Mouse (Mus musculus): ENCODE results near the gene Cd82. TPM values are rescaled to one million over a fixed set of nuclear protein-coding genes. Genes with fewer than 3 reads are reported as not detected.

The Cd82 gene
- polyA plus RNA-seq, 1 experiment from 2014 or later, result 22.4 TPM

DNA sequence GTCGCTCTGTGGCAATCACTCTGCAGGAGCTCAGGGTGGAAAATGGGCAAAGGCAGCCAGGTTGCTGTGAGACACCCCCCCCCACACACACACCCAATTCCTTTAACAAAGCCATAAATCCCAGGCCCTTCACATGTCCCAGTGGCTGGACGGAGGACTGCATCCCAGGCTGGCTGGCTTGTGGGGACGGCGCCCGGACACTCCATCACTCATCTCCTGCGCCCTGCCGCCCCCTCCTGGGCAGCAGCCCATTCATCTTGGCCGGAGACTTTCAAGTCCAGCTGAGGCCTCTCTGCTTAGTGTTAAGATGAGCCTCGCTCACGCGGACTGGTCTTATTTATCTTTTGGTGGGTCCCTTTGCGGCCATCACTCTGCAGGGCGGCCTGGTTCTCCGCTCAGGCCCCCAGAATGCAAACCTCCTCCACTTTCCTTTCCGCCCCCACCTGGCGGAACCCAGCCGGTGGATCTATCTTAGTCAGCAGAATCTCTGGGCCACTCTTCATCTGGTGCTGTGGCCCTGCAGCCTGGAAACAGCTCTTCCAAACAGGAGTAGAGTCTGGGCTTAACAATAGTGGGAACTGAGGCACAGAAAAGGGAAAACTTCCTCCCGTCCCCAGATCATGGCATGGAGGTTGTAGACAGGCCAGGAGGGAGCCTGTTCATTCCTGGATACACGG lies 26.1 kb upstream of the Cd82 start:
- no peak overlapping the region for H3K4me3 ChIP-seq (replicated peaks)
- no peaks in the 10 kb centered on the region for H3K36me3 ChIP-seq
- peaks cover 4% of the 10 kb centered on the region; the same call in 1 of the 2 replicates for H3K27me3 ChIP-seq (replicated peaks)
- no peaks in the 10 kb centered on the region for H3K9me3 ChIP-seq (replicated peaks)
- no peak overlapping the region for H3K9ac ChIP-seq (replicated peaks)
- WGBS, result 29% methylated on average over 19 of the region's 19 CpGs
- H3K4me1 ChIP-seq, result peaks cover 12% of the 10 kb centered on the region
- H3K27ac ChIP-seq (replicated peaks), result no peak overlapping the region
- H3K4me2 ChIP-seq, result no peak overlapping the region
- no peak for ATAC-seq (ENCODE audit: low FRiP score)

GRCm38 (mm10) chr2:93485459-93485858 lies 22.5 kb upstream of the Cd82 start:
- Histone ChIP-seq H3K4me2 (no peak overlapping the region), H3K9ac (replicated peaks) (no peak overlapping the region), H3K4me1 (peaks cover 13% of the 10 kb centered on the region), H3K9me3 (replicated peaks) (no peaks in the 10 kb centered on the region), H3K36me3 (no peaks in the 10 kb centered on the region), H3K27me3 (replicated peaks) (peaks cover 4% of the 10 kb centered on the region; the same call in 1 of the 2 replicates), H3K4me3 (replicated peaks) (no peak overlapping the region), H3K27ac (replicated peaks) (no peak overlapping the region)
- ATAC-seq (ENCODE audit: low FRiP score), result no peak
- 58% methylated on average over 9 of the region's 9 CpGs for WGBS

DNA sequence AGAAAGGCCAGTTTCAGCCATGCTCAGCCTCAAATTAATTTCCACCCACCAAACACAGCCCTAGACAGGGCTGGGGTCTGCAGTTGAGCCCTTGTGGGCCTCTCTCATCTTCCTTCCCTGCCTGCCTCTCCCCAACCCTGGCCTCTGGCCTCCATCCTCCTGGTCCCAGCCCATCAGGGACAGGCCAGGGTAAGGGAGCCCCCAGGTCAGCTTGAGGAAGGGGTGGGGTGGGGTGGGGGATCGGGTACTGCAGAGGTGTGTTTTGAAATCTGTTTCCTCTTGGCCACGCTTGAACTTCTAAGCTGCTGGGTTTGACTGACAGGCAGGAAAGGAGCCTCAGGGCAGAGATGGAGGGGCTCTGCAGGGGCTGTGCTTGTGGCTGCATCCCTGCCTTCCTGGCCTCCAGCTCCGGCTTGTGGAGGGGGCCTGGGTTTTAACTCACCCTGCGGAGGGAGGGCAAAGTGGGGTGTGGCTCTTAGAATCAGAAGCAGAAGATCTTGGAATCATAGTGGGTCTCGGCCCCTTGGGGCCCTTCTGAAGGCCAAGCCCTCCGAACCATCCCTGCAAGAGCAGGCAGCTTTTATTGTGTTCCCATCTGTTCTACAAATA lies 19.2 kb upstream of the Cd82 start:
- WGBS, result 58% methylated on average over 6 of the region's 6 CpGs
- H3K4me1 ChIP-seq, result peaks cover 6% of the 10 kb centered on the region; the same call in 1 of the 2 replicates
- no peak overlapping the region for H3K4me2 ChIP-seq
- no peak overlapping the region for H3K9ac ChIP-seq (replicated peaks)
- H3K36me3 ChIP-seq, result no peaks in the 10 kb centered on the region
- H3K9me3 ChIP-seq (replicated peaks), result no peaks in the 10 kb centered on the region
- 0 out of 2 replicates have a peak, but pooled peaks cover 2% of the 10 kb centered on the region for H3K27me3 ChIP-seq (replicated peaks)
- ATAC-seq (ENCODE audit: low FRiP score), result no peak
- no peak overlapping the region for H3K27ac ChIP-seq (replicated peaks)
- H3K4me3 ChIP-seq (replicated peaks), result no peak overlapping the region

DNA sequence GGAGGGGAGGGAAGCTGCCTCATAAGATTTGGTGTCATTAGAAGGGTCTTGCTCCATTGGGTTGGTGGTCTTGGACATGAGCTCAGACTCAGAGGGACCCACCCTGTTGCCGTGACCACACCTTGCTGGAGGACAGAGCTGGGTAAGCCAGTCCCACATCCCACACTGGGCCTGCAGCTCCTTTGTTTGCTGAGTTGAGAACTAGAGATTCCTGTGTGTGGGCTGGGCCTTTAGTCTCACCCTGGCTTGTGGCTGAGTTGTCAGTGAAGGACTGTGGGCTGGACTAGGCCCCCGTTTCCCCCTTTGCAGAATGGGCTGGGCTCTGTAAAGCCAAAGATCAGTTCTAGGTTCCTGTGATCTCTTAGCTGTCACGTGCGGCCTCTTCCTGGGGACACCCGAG lies 15.8 kb upstream of the Cd82 start:
- H3K27me3 ChIP-seq (replicated peaks), result peaks cover 15% of the 10 kb centered on the region; the same call in 1 of the 2 replicates
- no peak overlapping the region for H3K27ac ChIP-seq (replicated peaks)
- 78% methylated on average over 5 of the region's 5 CpGs for WGBS
- no peak for ATAC-seq (ENCODE audit: low FRiP score)
- no peak overlapping the region for H3K4me3 ChIP-seq (replicated peaks)
- no peaks in the 10 kb centered on the region for H3K36me3 ChIP-seq
- no peaks in the 10 kb centered on the region for H3K9me3 ChIP-seq (replicated peaks)
- peaks cover 6% of the 10 kb centered on the region; the same call in 1 of the 2 replicates for H3K4me1 ChIP-seq
- H3K4me2 ChIP-seq, result no peak overlapping the region
- no peak overlapping the region for H3K9ac ChIP-seq (replicated peaks)

GRCm38 (mm10) chr2:93477519-93477918 lies 14.6 kb upstream of the Cd82 start:
- peaks cover 15% of the 10 kb centered on the region; the same call in 1 of the 2 replicates for H3K27me3 ChIP-seq (replicated peaks)
- peaks cover 6% of the 10 kb centered on the region; the same call in 1 of the 2 replicates for H3K4me1 ChIP-seq
- H3K9ac ChIP-seq (replicated peaks), result no peak overlapping the region
- 47% methylated on average over 7 of the region's 7 CpGs for WGBS
- no peak overlapping the region for H3K4me3 ChIP-seq (replicated peaks)
- H3K27ac ChIP-seq (replicated peaks), result no peak overlapping the region
- no peak for ATAC-seq (ENCODE audit: low FRiP score)
- no peaks in the 10 kb centered on the region for H3K36me3 ChIP-seq
- H3K4me2 ChIP-seq, result no peak overlapping the region
- no peaks in the 10 kb centered on the region for H3K9me3 ChIP-seq (replicated peaks)

DNA sequence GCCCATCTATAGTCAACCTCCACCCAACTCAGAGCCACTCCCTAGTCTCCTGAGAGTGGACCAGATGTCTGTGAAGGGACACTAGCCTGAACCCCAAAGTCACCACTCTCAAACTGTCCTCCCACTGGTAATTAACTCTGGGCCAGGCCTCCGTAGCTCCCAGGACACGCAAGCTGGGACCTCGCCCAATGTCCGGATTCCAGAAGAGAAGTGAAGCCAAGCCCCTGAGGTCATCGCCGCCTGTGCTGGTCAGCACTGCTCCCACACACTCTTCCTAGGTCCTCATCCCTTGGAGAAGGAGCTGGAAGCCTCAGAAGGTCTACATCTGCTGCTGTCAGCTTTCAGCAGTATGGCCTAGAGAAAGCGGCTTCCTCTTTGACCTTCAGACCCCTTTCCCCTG lies 13.5 kb upstream of the Cd82 start:
- no peak overlapping the region for H3K27ac ChIP-seq (replicated peaks)
- H3K36me3 ChIP-seq, result no peaks in the 10 kb centered on the region
- H3K4me1 ChIP-seq, result no peaks in the 10 kb centered on the region; the same call in 1 of the 2 replicates
- no peak overlapping the region for H3K4me2 ChIP-seq
- 86% methylated on average over 7 of the region's 7 CpGs for WGBS
- ATAC-seq (ENCODE audit: low FRiP score), result no peak
- no peaks in the 10 kb centered on the region for H3K9me3 ChIP-seq (replicated peaks)
- no peak overlapping the region for H3K9ac ChIP-seq (replicated peaks)
- no peak overlapping the region for H3K4me3 ChIP-seq (replicated peaks)
- H3K27me3 ChIP-seq (replicated peaks), result peaks cover 15% of the 10 kb centered on the region

GRCm38 (mm10) chr2:93475040-93475439 lies 12.1 kb upstream of the Cd82 start:
- Histone ChIP-seq H3K4me3 (replicated peaks) (no peak overlapping the region), H3K9me3 (replicated peaks) (no peaks in the 10 kb centered on the region), H3K36me3 (no peaks in the 10 kb centered on the region), H3K9ac (replicated peaks) (no peak overlapping the region), H3K27ac (replicated peaks) (no peak overlapping the region), H3K4me1 (peaks cover 11% of the 10 kb centered on the region), H3K27me3 (replicated peaks) (peaks cover 15% of the 10 kb centered on the region), H3K4me2 (no peak overlapping the region)
- under 1% methylated on average over 11 of the region's 11 CpGs for WGBS
- peak; percentile 62 for ATAC-seq (ENCODE audit: low FRiP score)

GRCm38 (mm10) chr2:93473915-93474314 lies 11.0 kb upstream of the Cd82 start:
- no peak overlapping the region for H3K4me3 ChIP-seq (replicated peaks)
- no peaks in the 10 kb centered on the region for H3K9me3 ChIP-seq (replicated peaks)
- peaks cover 18% of the 10 kb centered on the region for H3K4me1 ChIP-seq
- peaks cover 13% of the 10 kb centered on the region for H3K27me3 ChIP-seq (replicated peaks)
- no peak overlapping the region for H3K4me2 ChIP-seq
- H3K9ac ChIP-seq (replicated peaks), result no peak overlapping the region
- ATAC-seq (ENCODE audit: low FRiP score), result no peak
- no peak overlapping the region for H3K27ac ChIP-seq (replicated peaks)
- no peaks in the 10 kb centered on the region for H3K36me3 ChIP-seq
- 89% methylated on average over 9 of the region's 9 CpGs for WGBS

- peaks cover 4% of the 10 kb centered on the region; the same call in 1 of the 2 replicates for H3K27me3 ChIP-seq (replicated peaks)
- H3K9ac ChIP-seq (replicated peaks), result no peak overlapping the region
- no peaks in the 10 kb centered on the region for H3K9me3 ChIP-seq (replicated peaks)
- peaks cover 18% of the 10 kb centered on the region for H3K4me1 ChIP-seq
- 12% methylated on average over 3 of the region's 3 CpGs for WGBS
- H3K4me2 ChIP-seq, result no peak overlapping the region
- H3K27ac ChIP-seq (replicated peaks), result no peak overlapping the region
- no peaks in the 10 kb centered on the region for H3K36me3 ChIP-seq
- peak; percentile 14; the same call in 1 of the 2 replicates for ATAC-seq (ENCODE audit: low FRiP score)
- no peak overlapping the region for H3K4me3 ChIP-seq (replicated peaks)
Measured at GRCm38 (mm10) chr2:93470849-93471576, 8.1 kb upstream of the Cd82 start.

GRCm38 (mm10) chr2:93470127-93470526 lies 7.2 kb upstream of the Cd82 start:
- Histone ChIP-seq H3K36me3 (no peaks in the 10 kb centered on the region), H3K27ac (replicated peaks) (no peak overlapping the region), H3K4me1 (peaks cover 18% of the 10 kb centered on the region), H3K4me2 (peak overlapping the region; percentile 50), H3K27me3 (replicated peaks) (peaks cover 4% of the 10 kb centered on the region; the same call in 1 of the 2 replicates), H3K9ac (replicated peaks) (no peak overlapping the region), H3K4me3 (replicated peaks) (peak overlapping the region; percentile 16; the same call in 1 of the 2 replicates), H3K9me3 (replicated peaks) (no peaks in the 10 kb centered on the region)
- ATAC-seq (ENCODE audit: low FRiP score), result peak; percentile 61
- WGBS, result 2% methylated on average over 9 of the region's 9 CpGs

DNA sequence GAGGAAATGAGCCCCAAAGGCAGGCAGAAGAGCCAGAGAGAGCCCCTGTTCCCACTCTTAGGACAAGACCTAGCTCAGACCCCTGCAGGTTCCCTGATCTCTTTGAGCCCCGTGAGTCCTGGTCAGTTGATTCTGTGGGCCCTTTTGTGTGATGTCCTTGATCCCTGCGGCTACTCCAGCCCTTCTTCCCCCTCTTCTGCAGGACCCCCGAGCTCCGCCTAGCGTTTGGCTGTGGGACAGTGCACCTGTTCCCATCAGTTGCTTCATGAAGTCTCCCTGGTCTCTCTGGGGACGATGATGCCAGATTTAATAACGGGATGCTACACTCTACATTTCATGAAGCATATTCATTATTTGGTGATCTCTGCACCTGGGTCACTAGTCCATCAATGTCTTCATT lies 6.2 kb upstream of the Cd82 start:
- Histone ChIP-seq H3K36me3 (no peaks in the 10 kb centered on the region), H3K27me3 (replicated peaks) (peaks cover 3% of the 10 kb centered on the region; the same call in 1 of the 2 replicates), H3K4me3 (replicated peaks) (no peak overlapping the region), H3K4me2 (no peak overlapping the region), H3K27ac (replicated peaks) (no peak overlapping the region), H3K9me3 (replicated peaks) (no peaks in the 10 kb centered on the region), H3K4me1 (peaks cover 18% of the 10 kb centered on the region), H3K9ac (replicated peaks) (no peak overlapping the region)
- ATAC-seq (ENCODE audit: low FRiP score), result no peak
- 10% methylated on average over 7 of the region's 7 CpGs for WGBS

Data from neural tube, embryonic 15.5 days (tissue).